Mouse (Mus musculus): ENCODE results near the gene Gm37240.

The Gm37240 gene

GRCm38 (mm10) chr3:85679960-85680359, 207.4 kb downstream of the Gm37240 start:
- no peak for DNase-seq (ENCODE audit: low spot score)

- no peak for DNase-seq (ENCODE audit: low spot score)
Measured at GRCm38 (mm10) chr3:85679312-85679933, 207.9 kb downstream of the Gm37240 start.

- DNase-seq (ENCODE audit: low spot score) = no peak
Measured at GRCm38 (mm10) chr3:85677952-85678351, 209.4 kb downstream of the Gm37240 start.

- DNase-seq (ENCODE audit: low spot score) = no peak
Measured at GRCm38 (mm10) chr3:85677133-85677532, 210.2 kb downstream of the Gm37240 start.

GRCm38 (mm10) chr3:85669844-85670243, 217.5 kb downstream of the Gm37240 start:
- DNase-seq (ENCODE audit: low spot score) = no peak

GRCm38 (mm10) chr3:85667683-85668082, 219.6 kb downstream of the Gm37240 start:
- DNase-seq (ENCODE audit: low spot score) = no peak

GRCm38 (mm10) chr3:85666736-85667135, 220.6 kb downstream of the Gm37240 start:
- peak; percentile 9 for DNase-seq (ENCODE audit: low spot score)

GRCm38 (mm10) chr3:85666166-85666565, 221.2 kb downstream of the Gm37240 start:
- DNase-seq (ENCODE audit: low spot score) = peak; percentile 6

- no peak for DNase-seq (ENCODE audit: low spot score)
Measured at GRCm38 (mm10) chr3:85664591-85665171, 222.6 kb downstream of the Gm37240 start.

GRCm38 (mm10) chr3:85663826-85664225, 223.5 kb downstream of the Gm37240 start:
- DNase-seq (ENCODE audit: low spot score) = no peak

- no peak for DNase-seq (ENCODE audit: low spot score)
Measured at GRCm38 (mm10) chr3:85661926-85662813, 225.1 kb downstream of the Gm37240 start.

- DNase-seq (ENCODE audit: low spot score) = no peak
Measured at GRCm38 (mm10) chr3:85659681-85660080, 227.6 kb downstream of the Gm37240 start.

- no peak for DNase-seq (ENCODE audit: low spot score)
Measured at GRCm38 (mm10) chr3:85655538-85655937, 231.8 kb downstream of the Gm37240 start.

GRCm38 (mm10) chr3:85652727-85653665, 234.3 kb downstream of the Gm37240 start:
- no peak for DNase-seq (ENCODE audit: low spot score)

- no peak for DNase-seq (ENCODE audit: low spot score)
Measured at GRCm38 (mm10) chr3:85649176-85649575, 238.1 kb downstream of the Gm37240 start.

- no peak for DNase-seq (ENCODE audit: low spot score)
Measured at GRCm38 (mm10) chr3:85645517-85646004, 241.8 kb downstream of the Gm37240 start.

GRCm38 (mm10) chr3:85644814-85645213, 242.5 kb downstream of the Gm37240 start:
- DNase-seq (ENCODE audit: low spot score) = no peak

- no peak for DNase-seq (ENCODE audit: low spot score)
Measured at GRCm38 (mm10) chr3:85641751-85642150, 245.6 kb downstream of the Gm37240 start.

GRCm38 (mm10) chr3:85636716-85637447, 250.4 kb downstream of the Gm37240 start:
- no peak for DNase-seq (ENCODE audit: low spot score)

- no peak for DNase-seq (ENCODE audit: low spot score)
Measured at GRCm38 (mm10) chr3:85635591-85635990, 251.7 kb downstream of the Gm37240 start.

GRCm38 (mm10) chr3:85635126-85635419, 252.2 kb downstream of the Gm37240 start:
- no peak for DNase-seq (ENCODE audit: low spot score)

Data from lung, postnatal 25 days (tissue).